Mouse (Mus musculus) bone marrow, adult 2 months (tissue): ENCODE data around the gene Eipr1.

Experiments
- CTCF ChIP-seq: fragments of 200-500 bp; IDR thresholded peaks from 2 replicates; pipeline ENCODE4 v1.5.1; 2011; ENCODE audit warnings: low read length, control low read depth; ENCODE audit not compliant: control insufficient read depth, insufficient read depth
- POLR2A ChIP-seq: fragments of 200-500 bp; IDR thresholded peaks from 2 replicates; pipeline ENCODE4 v1.6.1; 2011; ENCODE audit warnings: low read depth, mild to moderate bottlenecking, control low read depth, low read length, borderline replicate concordance; ENCODE audit not compliant: control insufficient read depth

GRCm38 (mm10) chr12:28785299-28785698 lies 33.7 kb downstream of the Eipr1 start:
- TF ChIP-seq POLR2A (no peak), CTCF (no peak)
